Mouse (Mus musculus): Measurements from ENCODE around the gene Erc1. TPM values are rescaled to one million over a fixed set of nuclear protein-coding genes. Genes with fewer than 3 reads are reported as not detected.
A peak's percentile ranks its signal among the peaks of the same experiment; 100 is the strongest.

The Erc1 gene
- polyA plus RNA-seq, 1 experiment: 3.0 TPM

GRCm38 (mm10) chr6:119768778-119769177, 79.2 kb downstream of the Erc1 start:
- Histone ChIP-seq H3K4me3 (ENCODE audit: extremely low read depth, insufficient read depth, insufficient read length) (no peak overlapping the region), H3K36me3 (ENCODE audit: control insufficient read depth, insufficient read depth, low read length) (no peaks in the 10 kb centered on the region), H3K27ac (ENCODE audit: insufficient read depth, low read length) (no peak overlapping the region), H3K4me1 (ENCODE audit: control insufficient read depth, insufficient read depth, insufficient read length) (no peaks in the 10 kb centered on the region), H3K27me3 (ENCODE audit: control insufficient read depth, insufficient read depth, low read length) (no peaks in the 10 kb centered on the region)
- DNase-seq (ENCODE audit: low read depth in 1 of 2, low spot score in 2 of 2): no peak
- TF ChIP-seq CTCF (IDR thresholded peaks at IDR 0.05; ENCODE audit: extremely low read depth, insufficient read depth, insufficient read length, insufficient replicate concordance): no peak
- 31% methylated on average over 1 of the region's 1 CpGs for WGBS

GRCm38 (mm10) chr6:119764355-119764754, 83.6 kb downstream of the Erc1 start:
- WGBS: 95% methylated on average over 3 of the region's 3 CpGs

GRCm38 (mm10) chr6:119759866-119760265, 88.1 kb downstream of the Erc1 start:
- Histone ChIP-seq H3K27ac (ENCODE audit: insufficient read depth, low read length) (no peak overlapping the region), H3K4me3 (ENCODE audit: extremely low read depth, insufficient read depth, insufficient read length) (no peak overlapping the region), H3K27me3 (ENCODE audit: control insufficient read depth, insufficient read depth, low read length) (no peaks in the 10 kb centered on the region), H3K4me1 (ENCODE audit: control insufficient read depth, insufficient read depth, insufficient read length) (no peaks in the 10 kb centered on the region), H3K36me3 (ENCODE audit: control insufficient read depth, insufficient read depth, low read length) (no peaks in the 10 kb centered on the region)
- TF ChIP-seq CTCF (IDR thresholded peaks at IDR 0.05; ENCODE audit: extremely low read depth, insufficient read depth, insufficient read length, insufficient replicate concordance): no peak
- no peak for TF ChIP-seq POLR2A (IDR thresholded peaks at IDR 0.05; ENCODE audit: low read depth, low read length)
- DNase-seq (ENCODE audit: low read depth in 1 of 2, low spot score in 2 of 2): no peak
- WGBS: 84% methylated on average over 3 of the region's 3 CpGs

More at GRCm38 (mm10) chr6:119764355-119764754, 83.6 kb downstream of the Erc1 start:
- no peak for DNase-seq (ENCODE audit: low read depth in 1 of 2, low spot score in 2 of 2)
- H3K4me3 ChIP-seq (ENCODE audit: extremely low read depth, insufficient read depth, insufficient read length): no peak overlapping the region
- no peaks in the 10 kb centered on the region for H3K27me3 ChIP-seq (ENCODE audit: control insufficient read depth, insufficient read depth, low read length)
- TF ChIP-seq POLR2A (IDR thresholded peaks at IDR 0.05; ENCODE audit: low read depth, low read length): no peak
- TF ChIP-seq CTCF (IDR thresholded peaks at IDR 0.05; ENCODE audit: extremely low read depth, insufficient read depth, insufficient read length, insufficient replicate concordance): no peak
- no peak overlapping the region for H3K27ac ChIP-seq (ENCODE audit: insufficient read depth, low read length)
- H3K4me1 ChIP-seq (ENCODE audit: control insufficient read depth, insufficient read depth, insufficient read length): no peaks in the 10 kb centered on the region
- no peaks in the 10 kb centered on the region for H3K36me3 ChIP-seq (ENCODE audit: control insufficient read depth, insufficient read depth, low read length)

GRCm38 (mm10) chr6:119758490-119758889, 89.5 kb downstream of the Erc1 start:
- H3K27ac ChIP-seq (ENCODE audit: insufficient read depth, low read length): no peak overlapping the region
- no peak for DNase-seq (ENCODE audit: low read depth in 1 of 2, low spot score in 2 of 2)
- no peak for TF ChIP-seq CTCF (IDR thresholded peaks at IDR 0.05; ENCODE audit: extremely low read depth, insufficient read depth, insufficient read length, insufficient replicate concordance)
- no peak for TF ChIP-seq POLR2A (IDR thresholded peaks at IDR 0.05; ENCODE audit: low read depth, low read length)
- H3K36me3 ChIP-seq (ENCODE audit: control insufficient read depth, insufficient read depth, low read length): no peaks in the 10 kb centered on the region
- 90% methylated on average over 2 of the region's 2 CpGs for WGBS
- H3K27me3 ChIP-seq (ENCODE audit: control insufficient read depth, insufficient read depth, low read length): no peaks in the 10 kb centered on the region
- no peak overlapping the region for H3K4me3 ChIP-seq (ENCODE audit: extremely low read depth, insufficient read depth, insufficient read length)
- no peaks in the 10 kb centered on the region for H3K4me1 ChIP-seq (ENCODE audit: control insufficient read depth, insufficient read depth, insufficient read length)

GRCm38 (mm10) chr6:119757796-119758195, 90.2 kb downstream of the Erc1 start:
- H3K4me3 ChIP-seq (ENCODE audit: extremely low read depth, insufficient read depth, insufficient read length): no peak overlapping the region
- no peaks in the 10 kb centered on the region for H3K27me3 ChIP-seq (ENCODE audit: control insufficient read depth, insufficient read depth, low read length)
- TF ChIP-seq CTCF (IDR thresholded peaks at IDR 0.05; ENCODE audit: extremely low read depth, insufficient read depth, insufficient read length, insufficient replicate concordance): no peak
- TF ChIP-seq POLR2A (IDR thresholded peaks at IDR 0.05; ENCODE audit: low read depth, low read length): no peak
- no peak overlapping the region for H3K27ac ChIP-seq (ENCODE audit: insufficient read depth, low read length)
- WGBS: 74% methylated on average over 5 of the region's 5 CpGs
- DNase-seq (ENCODE audit: low read depth in 1 of 2, low spot score in 2 of 2): no peak
- H3K4me1 ChIP-seq (ENCODE audit: control insufficient read depth, insufficient read depth, insufficient read length): no peaks in the 10 kb centered on the region
- H3K36me3 ChIP-seq (ENCODE audit: control insufficient read depth, insufficient read depth, low read length): no peaks in the 10 kb centered on the region

- Histone ChIP-seq H3K27me3 (ENCODE audit: control insufficient read depth, insufficient read depth, low read length) (no peaks in the 10 kb centered on the region), H3K4me3 (ENCODE audit: extremely low read depth, insufficient read depth, insufficient read length) (no peak overlapping the region), H3K4me1 (ENCODE audit: control insufficient read depth, insufficient read depth, insufficient read length) (no peaks in the 10 kb centered on the region), H3K36me3 (ENCODE audit: control insufficient read depth, insufficient read depth, low read length) (0 out of 2 replicates have a peak, but pooled peaks cover 1% of the 10 kb centered on the region), H3K27ac (ENCODE audit: insufficient read depth, low read length) (no peak overlapping the region)
- 22% methylated on average over 3 of the region's 3 CpGs for WGBS
- DNase-seq (ENCODE audit: low read depth in 1 of 2, low spot score in 2 of 2): no peak
- no peak for TF ChIP-seq POLR2A (IDR thresholded peaks at IDR 0.05; ENCODE audit: low read depth, low read length)
- no peak for TF ChIP-seq CTCF (IDR thresholded peaks at IDR 0.05; ENCODE audit: extremely low read depth, insufficient read depth, insufficient read length, insufficient replicate concordance)
Observed at GRCm38 (mm10) chr6:119755866-119756265, 92.1 kb downstream of the Erc1 start.

- 77% methylated on average over 7 of the region's 7 CpGs for WGBS
- peak in 1 of 2 experiments; percentile 18 for DNase-seq (ENCODE audit: low read depth in 1 of 2, low spot score in 2 of 2)
- Histone ChIP-seq H3K4me3 (ENCODE audit: extremely low read depth, insufficient read depth, insufficient read length) (no peak overlapping the region), H3K27me3 (ENCODE audit: control insufficient read depth, insufficient read depth, low read length) (no peaks in the 10 kb centered on the region), H3K36me3 (ENCODE audit: control insufficient read depth, insufficient read depth, low read length) (0 out of 2 replicates have a peak, but pooled peaks cover 1% of the 10 kb centered on the region), H3K27ac (ENCODE audit: insufficient read depth, low read length) (no peak overlapping the region), H3K4me1 (ENCODE audit: control insufficient read depth, insufficient read depth, insufficient read length) (no peaks in the 10 kb centered on the region)
- TF ChIP-seq POLR2A (IDR thresholded peaks at IDR 0.05; ENCODE audit: low read depth, low read length) (no peak), CTCF (IDR thresholded peaks at IDR 0.05; ENCODE audit: extremely low read depth, insufficient read depth, insufficient read length, insufficient replicate concordance) (no peak)
Observed at GRCm38 (mm10) chr6:119749093-119749635, 98.8 kb downstream of the Erc1 start.

Data from spleen, adult 2 months (tissue).